Mouse (Mus musculus) CH12.LX (cell line): ENCODE results near the gene Spib. TPM values are rescaled to one million over a fixed set of nuclear protein-coding genes. Genes with fewer than 3 reads are reported as not detected.
A peak's percentile ranks its signal among the peaks of the same experiment; 100 is the strongest.

ENCODE experiments used
- DNase-seq: peaks from one replicate; pipeline ENCODE4 v3.0.0-alpha.2; 2013; ENCODE audit errors: extremely low read depth
- H3K27ac ChIP-seq: 2 replicates; pipeline ENCODE4 v1.5.1; 2012; ENCODE audit warnings: low read depth, mild to moderate bottlenecking, control low read depth, moderate library complexity; ENCODE audit not compliant: insufficient read depth
- H3K27me3 ChIP-seq: replicated peaks from 2 replicates; pipeline ENCODE3; 2012; ENCODE audit warnings: inconsistent platforms
- H3K36me3 ChIP-seq, 2 experiments: replicated peaks in 1 of 2; 2 replicates each; pipeline versions ENCODE3 to v1.6.1; 2012; ENCODE audit warnings: inconsistent platforms in 1 of 2, low read length in 1 of 2, mild to moderate bottlenecking in 1 of 2, mixed read lengths in 1 of 2, moderate library complexity in 1 of 2; ENCODE audit not compliant: control insufficient read depth in 1 of 2, insufficient read depth in 1 of 2
- H3K4me1 ChIP-seq, 2 experiments: 2 replicates each; pipeline ENCODE4 v1.6.1; 2012; ENCODE audit warnings: inconsistent platforms in 1 of 2, moderate library complexity in 1 of 2; ENCODE audit not compliant: insufficient read depth in 2 of 2, control insufficient read depth in 1 of 2
- H3K4me2 ChIP-seq: 2 replicates; pipeline ENCODE4 v1.6.1; 2012; ENCODE audit warnings: low read depth, mild to moderate bottlenecking, control low read depth; ENCODE audit not compliant: poor library complexity, insufficient read depth, severe bottlenecking
- H3K4me3 ChIP-seq, 3 experiments: fragments of 150-350 bp in 1 of 3; sonication (generic) in 1 of 3; replicated peaks in 1 of 3; 2 replicates each; pipeline versions ENCODE3 to v1.5.1; 2011 to 2012; ENCODE audit warnings: low read depth in 2 of 3, low read length in 2 of 3, mild to moderate bottlenecking in 2 of 3, moderate library complexity in 2 of 3, control low read depth in 1 of 3, improper control_type of control experiment in 1 of 3, inconsistent platforms in 1 of 3, mixed read lengths in 1 of 3; ENCODE audit not compliant: poor library complexity in 1 of 3
- H3K79me2 ChIP-seq: replicated peaks from 2 replicates; pipeline ENCODE4 v1.6.1; 2012; ENCODE audit warnings: mild to moderate bottlenecking, moderate library complexity; ENCODE audit not compliant: control insufficient read depth, poor library complexity, insufficient read depth, severe bottlenecking; ENCODE audit errors: extremely low read depth
- H3K9ac ChIP-seq: 2 replicates; pipeline ENCODE4 v1.6.1; 2012; ENCODE audit warnings: low read depth, mild to moderate bottlenecking, control low read depth, moderate library complexity; ENCODE audit not compliant: insufficient read depth
- H3K9me3 ChIP-seq: replicated peaks from 2 replicates; pipeline ENCODE3; 2012; ENCODE audit warnings: low read length, inconsistent platforms, mixed read lengths
- BHLHE40 ChIP-seq: IDR thresholded peaks from 2 replicates; pipeline ENCODE4 v1.6.1; 2011; ENCODE audit warnings: mild to moderate bottlenecking, low read depth, low read length, improper control_type of control experiment
- CHD1 ChIP-seq: IDR thresholded peaks from 2 replicates; pipeline ENCODE4 v1.6.1; 2012; ENCODE audit warnings: low read depth, low read length, improper control_type of control experiment, inconsistent platforms
- CTCF ChIP-seq, 2 experiments: IDR thresholded peaks in 1 of 2; conservative IDR thresholded peaks in 1 of 2; 2 replicates each; pipeline ENCODE4 v1.5.1; 2011 to 2012; ENCODE audit warnings: low read depth in 2 of 2, low read length in 2 of 2, improper control_type of control experiment in 1 of 2, inconsistent platforms in 1 of 2, mild to moderate bottlenecking in 1 of 2, moderate library complexity in 1 of 2
- E2F4 ChIP-seq: IDR thresholded peaks from 2 replicates; pipeline ENCODE4 v1.6.1; 2011; ENCODE audit warnings: low read depth, low read length, improper control_type of control experiment; ENCODE audit not compliant: insufficient replicate concordance
- ELF1 ChIP-seq: IDR thresholded peaks from 2 replicates; pipeline ENCODE4 v1.6.1; 2014; ENCODE audit warnings: low read depth, mild to moderate bottlenecking, inconsistent platforms, low read length, improper control_type of control experiment
- EP300 ChIP-seq: IDR thresholded peaks from 2 replicates; pipeline ENCODE4 v1.6.1; 2011; ENCODE audit warnings: low read length, improper control_type of control experiment
- HCFC1 ChIP-seq: IDR thresholded peaks from 2 replicates; pipeline ENCODE4 v1.6.1; 2012; ENCODE audit warnings: low read depth, mild to moderate bottlenecking, inconsistent platforms, low read length, improper control_type of control experiment
- JUND ChIP-seq: conservative IDR thresholded peaks from 2 replicates; pipeline ENCODE4 v1.6.1; 2011; ENCODE audit warnings: low read depth, low read length, improper control_type of control experiment
- KAT2A ChIP-seq: IDR thresholded peaks from 2 replicates; pipeline ENCODE4 v1.6.1; 2012; ENCODE audit warnings: low read length, improper control_type of control experiment, inconsistent platforms; ENCODE audit not compliant: insufficient replicate concordance
- MAFK ChIP-seq: IDR thresholded peaks from 2 replicates; pipeline ENCODE4 v1.6.1; 2011; ENCODE audit warnings: low read length, improper control_type of control experiment; ENCODE audit not compliant: insufficient replicate concordance
- MAZ ChIP-seq: IDR thresholded peaks from 2 replicates; pipeline ENCODE4 v1.6.1; 2012; ENCODE audit warnings: low read depth, mild to moderate bottlenecking, inconsistent platforms, low read length, improper control_type of control experiment, moderate library complexity
- NELFE ChIP-seq: IDR thresholded peaks from 2 replicates; pipeline ENCODE4 v1.6.1; 2011; ENCODE audit warnings: low read depth, low read length, improper control_type of control experiment
- NRF1 ChIP-seq: IDR thresholded peaks from 2 replicates; pipeline ENCODE4 v1.6.1; 2014; ENCODE audit warnings: low read depth, mild to moderate bottlenecking, inconsistent platforms, low read length, improper control_type of control experiment, moderate library complexity
- POLR2A ChIP-seq: IDR thresholded peaks from 2 replicates; pipeline ENCODE4 v1.6.1; 2011; ENCODE audit warnings: low read depth, mild to moderate bottlenecking, improper control_type of control experiment, low read length
- POLR2AphosphoS2 ChIP-seq: IDR thresholded peaks from 2 replicates; pipeline ENCODE4 v1.6.1; 2011; ENCODE audit warnings: low read depth, low read length, improper control_type of control experiment
- RAD21 ChIP-seq: IDR thresholded peaks from 2 replicates; pipeline ENCODE4 v1.6.1; 2011; ENCODE audit warnings: low read depth, mild to moderate bottlenecking, low read length, improper control_type of control experiment, moderate library complexity
- RCOR1 ChIP-seq: conservative IDR thresholded peaks from 2 replicates; pipeline ENCODE4 v1.6.1; 2012; ENCODE audit warnings: low read depth, mild to moderate bottlenecking, inconsistent platforms, low read length, improper control_type of control experiment
- SIN3A ChIP-seq: IDR thresholded peaks from 2 replicates; pipeline ENCODE4 v1.6.1; 2012; ENCODE audit warnings: low read length, improper control_type of control experiment, inconsistent platforms
- SMC3 ChIP-seq: IDR thresholded peaks from 2 replicates; pipeline ENCODE4 v1.6.1; 2011; ENCODE audit warnings: low read depth, low read length, improper control_type of control experiment
- TCF12 ChIP-seq: IDR thresholded peaks from 2 replicates; pipeline ENCODE4 v1.6.1; 2014; ENCODE audit warnings: low read depth, mild to moderate bottlenecking, inconsistent platforms, low read length, improper control_type of control experiment
- UBTF ChIP-seq: IDR thresholded peaks from 2 replicates; pipeline ENCODE4 v1.6.1; 2012; ENCODE audit warnings: low read depth, mild to moderate bottlenecking, inconsistent platforms, low read length, improper control_type of control experiment, moderate library complexity
- USF1 ChIP-seq: IDR thresholded peaks from 2 replicates; pipeline ENCODE4 v1.6.1; 2014; ENCODE audit warnings: low read depth, mild to moderate bottlenecking, inconsistent platforms, low read length, improper control_type of control experiment
- USF2 ChIP-seq: conservative IDR thresholded peaks from 2 replicates; pipeline ENCODE4 v1.6.1; 2011; ENCODE audit warnings: low read depth, low read length, improper control_type of control experiment
- ZC3H11A ChIP-seq: IDR thresholded peaks from 2 replicates; pipeline ENCODE4 v1.6.1; 2012; ENCODE audit warnings: low read depth, mild to moderate bottlenecking, inconsistent platforms, low read length, improper control_type of control experiment
- dilution Hi-C: fragments of 300-500 bp; cut with MboI; formaldehyde crosslinking; loops from 2 replicates; pipeline ENCODE4 v1.14.3; 2020; ENCODE audit warnings: low sequenced_read_pairs; ENCODE audit not compliant: extremely low pct_unique_long_range_greater_than_20kb, extremely low pct_ligation_motif_present
- in situ Hi-C: fragments of 300-500 bp; cut with MboI; formaldehyde crosslinking; loops from 3 replicates; pipeline ENCODE4 v1.14.3; 2019; ENCODE audit warnings: low sequenced_read_pairs, low pct_ligation_motif_present, low pct_unique_long_range_greater_than_20kb, mixed read lengths
- polyA plus RNA-seq: library from polyadenylated mRNA; unstranded; fragments of >175 nt; gene quantifications from 2 replicates; pipeline ENCODE4 v1.2.1, GENCODE M21; 2012; ENCODE audit warnings: low read depth; ENCODE audit not compliant: insufficient read length
- total RNA-seq, 2 experiments: library from RNA; depleted of rRNA; stranded (reverse); fragments of 300-350 nt in 1 of 2; fragments of >200 nt in 1 of 2; gene quantifications; 2 replicates each; pipeline ENCODE4 v1.2.3; 2012 to 2014

Gene Spib
- total and polyA plus RNA-seq, 3 experiments = 194 to 336 (median 200) TPM

DNA sequence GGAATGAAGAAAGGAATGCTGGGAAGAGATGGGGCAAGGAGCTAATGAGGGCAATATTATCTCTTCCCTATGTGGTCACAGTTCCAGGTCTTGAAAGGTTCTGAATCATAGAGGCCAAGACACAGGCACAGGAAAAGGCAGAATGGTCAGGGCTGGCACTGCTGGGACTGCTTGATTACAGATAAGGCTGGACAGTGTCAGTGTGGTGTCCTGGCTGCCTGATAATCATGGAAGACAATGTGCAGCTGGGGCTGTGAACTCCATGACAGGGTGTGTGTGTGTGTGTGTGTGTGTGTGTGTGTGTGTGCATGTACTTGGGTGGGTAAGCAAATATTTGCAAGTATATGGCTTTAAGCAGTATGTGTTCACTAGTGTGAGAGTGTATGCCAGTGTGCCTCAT is 24.4 kb downstream of the Spib start:
- Histone ChIP-seq H3K4me2 (no peak overlapping the region), H3K4me3 (no peak overlapping the region), H3K27ac (no peak overlapping the region), H3K4me1 (no peaks in the 10 kb centered on the region), H3K36me3 (peaks cover 65 to 94% of the 10 kb centered on the region in 2 experiments), H3K9ac (no peak overlapping the region), H3K9me3 (peaks cover 14% of the 10 kb centered on the region), H3K79me2 (no peaks in the 10 kb centered on the region), H3K27me3 (no peaks in the 10 kb centered on the region)
- dilution Hi-C loops (no loop called here), in situ Hi-C loops (loop anchor here (5.0 kb wide), 2 partner anchors 45 to 140 kb away; partner anchors contain the start of gene Nr1h2)
- no peak for TF ChIP-seq CHD1
- TF ChIP-seq UBTF = no peak
- no peak for TF ChIP-seq SIN3A
- TF ChIP-seq EP300 = no peak
- TF ChIP-seq ELF1 = no peak
- no peak for TF ChIP-seq USF1
- no peak for TF ChIP-seq RCOR1
- TF ChIP-seq NELFE = no peak
- no peak for TF ChIP-seq POLR2AphosphoS2
- no peak for TF ChIP-seq MAFK
- TF ChIP-seq SMC3 = no peak
- no peak for TF ChIP-seq MAZ
- TF ChIP-seq E2F4 = no peak
- TF ChIP-seq BHLHE40 = no peak
- no peak for TF ChIP-seq KAT2A
- TF ChIP-seq NRF1 = no peak
- no peak for TF ChIP-seq TCF12
- TF ChIP-seq USF2 = no peak
- no peak for TF ChIP-seq POLR2A
- TF ChIP-seq RAD21 = no peak
- no peak for DNase-seq

DNA sequence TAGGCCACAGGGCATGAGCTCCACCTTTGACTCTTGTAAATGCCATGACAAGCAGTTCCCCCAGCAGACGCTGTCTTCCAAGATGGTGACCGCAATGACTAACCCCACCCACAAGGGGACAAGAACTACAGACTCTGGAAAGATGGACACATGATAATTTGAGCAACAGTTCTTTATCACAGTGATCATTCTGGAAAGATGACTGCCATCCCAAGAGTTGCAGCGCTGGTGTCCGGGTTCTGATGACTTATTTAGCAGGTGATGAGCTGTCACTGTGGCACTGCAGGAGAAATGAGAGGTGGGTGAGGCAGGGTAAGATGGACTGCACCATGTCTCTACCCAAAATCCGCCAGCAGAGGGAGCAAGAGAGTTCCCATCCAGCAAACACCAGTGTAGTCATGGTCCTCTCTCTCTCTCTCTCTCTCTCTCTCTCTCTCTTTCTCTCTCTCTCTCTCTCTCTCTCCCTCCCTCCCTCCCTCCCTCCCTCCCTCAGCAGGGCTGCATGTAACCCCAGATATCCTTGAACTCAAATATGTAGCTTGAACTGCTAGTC is 30.2 kb downstream of the Spib start:
- no peak overlapping the region for H3K4me3 ChIP-seq
- H3K4me2 ChIP-seq = no peak overlapping the region
- no peak overlapping the region for H3K9ac ChIP-seq
- no peaks in the 10 kb centered on the region for H3K27me3 ChIP-seq
- in situ Hi-C loops (no loop called here), dilution Hi-C loops (no loop called here)
- H3K4me1 ChIP-seq = peaks cover 4 to 8% of the 10 kb centered on the region in 2 experiments; a peak in 3 of 4 replicates
- no peaks in the 10 kb centered on the region for H3K79me2 ChIP-seq
- H3K9me3 ChIP-seq = peaks cover 10% of the 10 kb centered on the region
- TF ChIP-seq SMC3 (peak; percentile 89), MAZ (0 out of 2 replicates have a peak, but pooled peaks have one; percentile 34), HCFC1 (0 out of 2 replicates have a peak, but pooled peaks have one; percentile 12), SIN3A (0 out of 2 replicates have a peak, but pooled peaks have one; percentile 31), ZC3H11A (no peak; the same call in 1 of the 2 replicates), KAT2A (no peak), NELFE (peak; percentile 29; the same call in 1 of the 2 replicates), JUND (peak; percentile 43; the same call in 1 of the 2 replicates), RAD21 (peak; percentile 46), CTCF (conservative IDR thresholded peaks at IDR 0.05 in 1 of 2, IDR thresholded peaks at IDR 0.05 in 1 of 2; ENCODE audit: low read depth in 2 of 2, low read length in 2 of 2) (peak; percentile 60 to 80; a peak in 3 of 4 replicates), EP300 (no peak)
- peak; percentile 81 for DNase-seq
- H3K36me3 ChIP-seq = peaks cover 34 to 62% of the 10 kb centered on the region in 2 experiments
- no peak overlapping the region for H3K27ac ChIP-seq
